Mouse (Mus musculus) kidney, adult 9 months (tissue): Measurements from ENCODE around the gene Csmd2.

ENCODE experiments used
- DNase-seq: peaks from one replicate; pipeline ENCODE4 v3.0.0; 2022

The Csmd2 gene

GRCm38 (mm10) chr4:127987784-127988455 lies at the start of gene Csmd2:
Csmd2 (plus strand) TSS chr4:127987857.
- DNase-seq, result no peak

- no peak for DNase-seq
Observed at GRCm38 (mm10) chr4:127947696-127948095, 40.0 kb upstream of the Csmd2 start.

GRCm38 (mm10) chr4:127953006-127953710 lies 34.5 kb upstream of the Csmd2 start:
- no peak for DNase-seq

- DNase-seq, result no peak
Observed at GRCm38 (mm10) chr4:127969101-127969500, 18.6 kb upstream of the Csmd2 start.

GRCm38 (mm10) chr4:127970018-127970421 lies 17.6 kb upstream of the Csmd2 start:
- DNase-seq, result peak; percentile 8

- DNase-seq, result no peak
Observed at GRCm38 (mm10) chr4:127970901-127971868, 16.5 kb upstream of the Csmd2 start, which contains the start of gene CK137956. CK137956 (minus strand) TSS chr4:127970951.

GRCm38 (mm10) chr4:127972976-127973375 lies 14.7 kb upstream of the Csmd2 start:
- DNase-seq, result no peak

- no peak for DNase-seq
Observed at GRCm38 (mm10) chr4:127981125-127981524, 6.5 kb upstream of the Csmd2 start.

GRCm38 (mm10) chr4:127984426-127984825 lies 3.2 kb upstream of the Csmd2 start:
- no peak for DNase-seq

- no peak for DNase-seq
Observed at GRCm38 (mm10) chr4:127985874-127986273, 1.8 kb upstream of the Csmd2 start.

- DNase-seq, result no peak
Observed at GRCm38 (mm10) chr4:127986491-127987075, 1.1 kb upstream of the Csmd2 start.

- DNase-seq, result no peak
Observed at GRCm38 (mm10) chr4:127987270-127987669, 387 bp upstream of the Csmd2 start.

GRCm38 (mm10) chr4:127988526-127989180 lies 996 bp downstream of the Csmd2 start:
- no peak for DNase-seq

GRCm38 (mm10) chr4:127989347-127989995 lies 1.8 kb downstream of the Csmd2 start:
- DNase-seq, result no peak

- DNase-seq, result peak; percentile 54
Observed at GRCm38 (mm10) chr4:127999281-127999680, 11.6 kb downstream of the Csmd2 start.

GRCm38 (mm10) chr4:128002638-128003101 lies 15.0 kb downstream of the Csmd2 start:
- no peak for DNase-seq

GRCm38 (mm10) chr4:128004797-128005452 lies 17.3 kb downstream of the Csmd2 start:
- no peak for DNase-seq

- no peak for DNase-seq
Observed at GRCm38 (mm10) chr4:128019465-128019864, 31.8 kb downstream of the Csmd2 start.

GRCm38 (mm10) chr4:128028294-128028693 lies 40.6 kb downstream of the Csmd2 start:
- DNase-seq, result no peak

- DNase-seq, result no peak
Observed at GRCm38 (mm10) chr4:128041901-128042300, 54.2 kb downstream of the Csmd2 start.

GRCm38 (mm10) chr4:128042626-128043025 lies 55.0 kb downstream of the Csmd2 start:
- DNase-seq, result peak; percentile 4
